Mouse (Mus musculus) layer of hippocampus, adult 8-10 months (tissue): ENCODE measurements around the gene 2310034G01Rik. TPM values are rescaled to one million over a fixed set of nuclear protein-coding genes. Genes with fewer than 3 reads are reported as not detected.

ENCODE experiments used
- DNase-seq, 2 experiments: peaks; one replicate each; pipeline ENCODE4 v3.0.0; 2022; ENCODE audit warnings: low spot score in 2 of 2
- total RNA-seq, 4 experiments: library from RNA; stranded (reverse); gene quantifications; 2 replicates each; pipeline ENCODE4 v1.2.4; 2022

The 2310034G01Rik gene
- total RNA-seq = 1 to 10 TPM in 3 of 4 experiments, under 1 TPM in 1; 0.89 to 1.5 (median 1.3) TPM

GRCm38 (mm10) chr19:46350168-46350932, at the start of gene 2310034G01Rik:
Gene 2310034G01Rik, minus strand, starts transcription at chr19:46350302.
- DNase-seq = no peak

- no peak for DNase-seq
These were observed 49.8 kb upstream of the 2310034G01Rik start for GRCm38 (mm10) chr19:46399886-46400285.

GRCm38 (mm10) chr19:46399372-46399771, 49.3 kb upstream of the 2310034G01Rik start:
- no peak for DNase-seq

- no peak for DNase-seq
These were observed 48.3 kb upstream of the 2310034G01Rik start for GRCm38 (mm10) chr19:46398401-46398800.

- DNase-seq = no peak
These were observed 47.4 kb upstream of the 2310034G01Rik start for GRCm38 (mm10) chr19:46397436-46398001.

- peak; percentile 98 to 99 for DNase-seq
These were observed 46.8 kb upstream of the 2310034G01Rik start, which contains the start of gene Sufu for GRCm38 (mm10) chr19:46396686-46397435. Gene Sufu, plus strand, starts transcription at chr19:46396896.

- DNase-seq = no peak
These were observed 46.0 kb upstream of the 2310034G01Rik start for GRCm38 (mm10) chr19:46396109-46396508.

GRCm38 (mm10) chr19:46395109-46396009, 45.3 kb upstream of the 2310034G01Rik start, which contains the start of gene Actr1a:
Gene Actr1a, minus strand, starts transcription at chr19:46395748.
- DNase-seq = peak; percentile 95 to 98

GRCm38 (mm10) chr19:46394712-46395108, 44.6 kb upstream of the 2310034G01Rik start:
- DNase-seq = no peak

- DNase-seq = no peak
These were observed 41.9 kb upstream of the 2310034G01Rik start for GRCm38 (mm10) chr19:46392018-46392417.

GRCm38 (mm10) chr19:46389872-46390271, 39.8 kb upstream of the 2310034G01Rik start:
- no peak for DNase-seq

- DNase-seq = no peak
These were observed 32.2 kb upstream of the 2310034G01Rik start for GRCm38 (mm10) chr19:46382275-46382674.

GRCm38 (mm10) chr19:46375891-46376290, 25.8 kb upstream of the 2310034G01Rik start:
- no peak for DNase-seq

- peak; percentile 51 to 71 for DNase-seq
These were observed 25.4 kb upstream of the 2310034G01Rik start for GRCm38 (mm10) chr19:46375489-46375888.

- no peak for DNase-seq
These were observed 24.5 kb upstream of the 2310034G01Rik start for GRCm38 (mm10) chr19:46374477-46375088.

- no peak for DNase-seq
These were observed 19.1 kb upstream of the 2310034G01Rik start for GRCm38 (mm10) chr19:46369204-46369603.

- DNase-seq = no peak
These were observed 17.9 kb upstream of the 2310034G01Rik start for GRCm38 (mm10) chr19:46367798-46368590.

GRCm38 (mm10) chr19:46363294-46364009, 13.3 kb upstream of the 2310034G01Rik start:
- DNase-seq = no peak

GRCm38 (mm10) chr19:46362104-46362503, 12.0 kb upstream of the 2310034G01Rik start:
- no peak for DNase-seq
